Mouse (Mus musculus): ENCODE results near the gene Oxt. TPM values are rescaled to one million over a fixed set of nuclear protein-coding genes. Genes with fewer than 3 reads are reported as not detected.
A peak's percentile ranks its signal among the peaks of the same experiment; 100 is the strongest.

Gene Oxt
- polyA plus RNA-seq, 1 experiment from 2014 or later, result not detected

- Histone ChIP-seq H3K4me2 (ENCODE audit: low read depth, low read length) (no peak overlapping the region), H3K36me3 (ENCODE audit: control insufficient read depth, insufficient read depth, low read length) (peaks cover 27% of the 10 kb centered on the region), H3K9ac (ENCODE audit: low read length) (no peak overlapping the region), H3K4me3 (ENCODE audit: low read length) (no peak overlapping the region), H3K27ac (ENCODE audit: low read length) (no peak overlapping the region), H3K9me3 (ENCODE audit: control insufficient read depth, low read length) (no peaks in the 10 kb centered on the region), H3K27me3 (ENCODE audit: control insufficient read depth, insufficient read depth, low read depth, low read length) (no peaks in the 10 kb centered on the region), H3K4me1 (replicated peaks; ENCODE audit: control insufficient read depth, insufficient read depth, low read length) (no peaks in the 10 kb centered on the region)
- no peak for ATAC-seq (ENCODE audit: low read depth)
- 84% methylated on average over 8 of the region's 8 CpGs for WGBS
Measured at GRCm38 (mm10) chr2:130546957-130547356, 29.0 kb upstream of the Oxt start.

GRCm38 (mm10) chr2:130554841-130555240 lies 21.1 kb upstream of the Oxt start:
- 89% methylated on average over 7 of the region's 7 CpGs for WGBS
- H3K27ac ChIP-seq (ENCODE audit: low read length), result no peak overlapping the region
- H3K36me3 ChIP-seq (ENCODE audit: control insufficient read depth, insufficient read depth, low read length), result peaks cover 13% of the 10 kb centered on the region
- no peaks in the 10 kb centered on the region for H3K4me1 ChIP-seq (replicated peaks; ENCODE audit: control insufficient read depth, insufficient read depth, low read length)
- H3K27me3 ChIP-seq (ENCODE audit: control insufficient read depth, insufficient read depth, low read depth, low read length), result no peaks in the 10 kb centered on the region
- no peaks in the 10 kb centered on the region for H3K9me3 ChIP-seq (ENCODE audit: control insufficient read depth, low read length)
- no peak overlapping the region for H3K4me2 ChIP-seq (ENCODE audit: low read depth, low read length)
- no peak overlapping the region for H3K4me3 ChIP-seq (ENCODE audit: low read length)
- no peak for ATAC-seq (ENCODE audit: low read depth)
- no peak overlapping the region for H3K9ac ChIP-seq (ENCODE audit: low read length)

- H3K4me2 ChIP-seq (ENCODE audit: low read depth, low read length), result no peak overlapping the region
- no peaks in the 10 kb centered on the region for H3K27me3 ChIP-seq (ENCODE audit: control insufficient read depth, insufficient read depth, low read depth, low read length)
- no peaks in the 10 kb centered on the region for H3K4me1 ChIP-seq (replicated peaks; ENCODE audit: control insufficient read depth, insufficient read depth, low read length)
- peaks cover 13% of the 10 kb centered on the region for H3K36me3 ChIP-seq (ENCODE audit: control insufficient read depth, insufficient read depth, low read length)
- H3K27ac ChIP-seq (ENCODE audit: low read length), result no peak overlapping the region
- no peak overlapping the region for H3K9ac ChIP-seq (ENCODE audit: low read length)
- 82% methylated on average over 1 of the region's 1 CpGs for WGBS
- no peak for ATAC-seq (ENCODE audit: low read depth)
- H3K9me3 ChIP-seq (ENCODE audit: control insufficient read depth, low read length), result no peaks in the 10 kb centered on the region
- H3K4me3 ChIP-seq (ENCODE audit: low read length), result no peak overlapping the region
Measured at GRCm38 (mm10) chr2:130556292-130556691, 19.7 kb upstream of the Oxt start.

- H3K4me1 ChIP-seq (replicated peaks; ENCODE audit: control insufficient read depth, insufficient read depth, low read length), result no peaks in the 10 kb centered on the region
- H3K27me3 ChIP-seq (ENCODE audit: control insufficient read depth, insufficient read depth, low read depth, low read length), result no peaks in the 10 kb centered on the region
- no peak for ATAC-seq (ENCODE audit: low read depth)
- no peak overlapping the region for H3K4me3 ChIP-seq (ENCODE audit: low read length)
- H3K9ac ChIP-seq (ENCODE audit: low read length), result no peak overlapping the region
- no peak overlapping the region for H3K27ac ChIP-seq (ENCODE audit: low read length)
- no peaks in the 10 kb centered on the region for H3K9me3 ChIP-seq (ENCODE audit: control insufficient read depth, low read length)
- no peak overlapping the region for H3K4me2 ChIP-seq (ENCODE audit: low read depth, low read length)
- peaks cover 9% of the 10 kb centered on the region for H3K36me3 ChIP-seq (ENCODE audit: control insufficient read depth, insufficient read depth, low read length)
- WGBS, result 93% methylated on average over 2 of the region's 2 CpGs
Measured at GRCm38 (mm10) chr2:130557462-130557861, 18.5 kb upstream of the Oxt start.

GRCm38 (mm10) chr2:130558015-130558414 lies 18.0 kb upstream of the Oxt start:
- Histone ChIP-seq H3K27ac (ENCODE audit: low read length) (no peak overlapping the region), H3K36me3 (ENCODE audit: control insufficient read depth, insufficient read depth, low read length) (peaks cover 9% of the 10 kb centered on the region), H3K9me3 (ENCODE audit: control insufficient read depth, low read length) (no peaks in the 10 kb centered on the region), H3K27me3 (ENCODE audit: control insufficient read depth, insufficient read depth, low read depth, low read length) (no peaks in the 10 kb centered on the region), H3K9ac (ENCODE audit: low read length) (no peak overlapping the region), H3K4me2 (ENCODE audit: low read depth, low read length) (no peak overlapping the region), H3K4me3 (ENCODE audit: low read length) (no peak overlapping the region), H3K4me1 (replicated peaks; ENCODE audit: control insufficient read depth, insufficient read depth, low read length) (peaks cover 2% of the 10 kb centered on the region; the same call in 1 of the 2 replicates)
- ATAC-seq (ENCODE audit: low read depth), result no peak
- 70% methylated on average over 2 of the region's 2 CpGs for WGBS

- peak within 1 kb of the TSS; percentile 66 for H3K27ac ChIP-seq (ENCODE audit: low read length)
- peaks cover 6% of the 10 kb centered on the region for H3K36me3 ChIP-seq (ENCODE audit: control insufficient read depth, insufficient read depth, low read length)
- H3K4me1 ChIP-seq (replicated peaks; ENCODE audit: control insufficient read depth, insufficient read depth, low read length), result peaks cover 10% of the 10 kb centered on the region
- peak within 1 kb of the TSS; percentile 94 for H3K4me3 ChIP-seq (ENCODE audit: low read length)
- peak within 1 kb of the TSS; percentile 92 for H3K9ac ChIP-seq (ENCODE audit: low read length)
- ATAC-seq (ENCODE audit: low read depth), result peak; percentile 100
- H3K4me2 ChIP-seq (ENCODE audit: low read depth, low read length), result peak within 1 kb of the TSS; percentile 88
- no peaks in the 10 kb centered on the region for H3K27me3 ChIP-seq (ENCODE audit: control insufficient read depth, insufficient read depth, low read depth, low read length)
- under 1% methylated on average over 61 of the region's 61 CpGs for WGBS
- no peaks in the 10 kb centered on the region for H3K9me3 ChIP-seq (ENCODE audit: control insufficient read depth, low read length)
Measured at GRCm38 (mm10) chr2:130563212-130564055, 12.5 kb upstream of the Oxt start, which contains the start of gene Mrps26. Gene Mrps26, plus strand, starts transcription at chr2:130563742.

GRCm38 (mm10) chr2:130564063-130564462 lies 11.9 kb upstream of the Oxt start:
- peak overlapping the region; percentile 94 for H3K4me3 ChIP-seq (ENCODE audit: low read length)
- H3K9me3 ChIP-seq (ENCODE audit: control insufficient read depth, low read length), result no peaks in the 10 kb centered on the region
- WGBS, result 0% methylated on average over 23 of the region's 23 CpGs
- ATAC-seq (ENCODE audit: low read depth), result peak; percentile 21
- no peaks in the 10 kb centered on the region for H3K27me3 ChIP-seq (ENCODE audit: control insufficient read depth, insufficient read depth, low read depth, low read length)
- peaks cover 10% of the 10 kb centered on the region for H3K4me1 ChIP-seq (replicated peaks; ENCODE audit: control insufficient read depth, insufficient read depth, low read length)
- peaks cover 6% of the 10 kb centered on the region for H3K36me3 ChIP-seq (ENCODE audit: control insufficient read depth, insufficient read depth, low read length)
- H3K9ac ChIP-seq (ENCODE audit: low read length), result peak overlapping the region; percentile 92
- no peak overlapping the region for H3K27ac ChIP-seq (ENCODE audit: low read length)
- peak overlapping the region; percentile 80 for H3K4me2 ChIP-seq (ENCODE audit: low read depth, low read length)

GRCm38 (mm10) chr2:130564983-130565382 lies 11.0 kb upstream of the Oxt start:
- Histone ChIP-seq H3K9me3 (ENCODE audit: control insufficient read depth, low read length) (no peaks in the 10 kb centered on the region), H3K4me1 (replicated peaks; ENCODE audit: control insufficient read depth, insufficient read depth, low read length) (peaks cover 10% of the 10 kb centered on the region), H3K4me2 (ENCODE audit: low read depth, low read length) (peak overlapping the region; percentile 80; the same call in 1 of the 2 replicates), H3K27me3 (ENCODE audit: control insufficient read depth, insufficient read depth, low read depth, low read length) (no peaks in the 10 kb centered on the region), H3K9ac (ENCODE audit: low read length) (no peak overlapping the region), H3K36me3 (ENCODE audit: control insufficient read depth, insufficient read depth, low read length) (peaks cover 6% of the 10 kb centered on the region), H3K27ac (ENCODE audit: low read length) (no peak overlapping the region), H3K4me3 (ENCODE audit: low read length) (peak overlapping the region; percentile 94; the same call in 1 of the 2 replicates)
- no peak for ATAC-seq (ENCODE audit: low read depth)
- 79% methylated on average over 8 of the region's 8 CpGs for WGBS

GRCm38 (mm10) chr2:130568921-130569320 lies 7.1 kb upstream of the Oxt start:
- H3K4me2 ChIP-seq (ENCODE audit: low read depth, low read length), result no peak overlapping the region
- H3K4me1 ChIP-seq (replicated peaks; ENCODE audit: control insufficient read depth, insufficient read depth, low read length), result peaks cover 7% of the 10 kb centered on the region
- no peaks in the 10 kb centered on the region for H3K9me3 ChIP-seq (ENCODE audit: control insufficient read depth, low read length)
- 69% methylated on average over 4 of the region's 4 CpGs for WGBS
- no peak for ATAC-seq (ENCODE audit: low read depth)
- peaks cover 6% of the 10 kb centered on the region for H3K36me3 ChIP-seq (ENCODE audit: control insufficient read depth, insufficient read depth, low read length)
- no peak overlapping the region for H3K4me3 ChIP-seq (ENCODE audit: low read length)
- H3K27ac ChIP-seq (ENCODE audit: low read length), result no peak overlapping the region
- H3K27me3 ChIP-seq (ENCODE audit: control insufficient read depth, insufficient read depth, low read depth, low read length), result no peaks in the 10 kb centered on the region
- no peak overlapping the region for H3K9ac ChIP-seq (ENCODE audit: low read length)

All from lung, embryonic 16.5 days (tissue).